Mouse (Mus musculus) cerebellum, adult 18-20 months (tissue): ENCODE results near the gene Wnt11.

ENCODE experiments used
- DNase-seq, 2 experiments: peaks; one replicate each; pipeline ENCODE4 v3.0.0; 2021

Gene Wnt11

DNA sequence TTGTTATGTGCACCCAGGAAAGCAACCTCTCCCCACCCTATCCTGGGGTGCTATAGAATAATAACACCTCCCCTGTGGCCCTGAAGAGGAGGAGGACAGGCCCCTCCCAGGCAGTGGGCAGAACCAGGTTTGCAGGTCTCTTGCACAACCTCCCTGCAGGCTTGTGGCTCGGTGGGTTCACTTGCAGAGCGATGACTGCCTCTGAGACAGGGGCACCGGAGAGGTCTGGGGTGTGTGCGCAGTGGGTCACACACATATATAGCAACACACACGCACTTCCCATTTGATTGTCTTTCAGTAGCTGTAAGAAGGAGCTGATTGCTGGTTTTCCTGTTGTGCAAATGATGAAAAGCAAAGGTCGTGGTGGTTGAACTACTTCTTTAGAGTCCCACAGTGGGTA is 3.6 kb upstream of the Wnt11 start:
- DNase-seq: no peak

DNA sequence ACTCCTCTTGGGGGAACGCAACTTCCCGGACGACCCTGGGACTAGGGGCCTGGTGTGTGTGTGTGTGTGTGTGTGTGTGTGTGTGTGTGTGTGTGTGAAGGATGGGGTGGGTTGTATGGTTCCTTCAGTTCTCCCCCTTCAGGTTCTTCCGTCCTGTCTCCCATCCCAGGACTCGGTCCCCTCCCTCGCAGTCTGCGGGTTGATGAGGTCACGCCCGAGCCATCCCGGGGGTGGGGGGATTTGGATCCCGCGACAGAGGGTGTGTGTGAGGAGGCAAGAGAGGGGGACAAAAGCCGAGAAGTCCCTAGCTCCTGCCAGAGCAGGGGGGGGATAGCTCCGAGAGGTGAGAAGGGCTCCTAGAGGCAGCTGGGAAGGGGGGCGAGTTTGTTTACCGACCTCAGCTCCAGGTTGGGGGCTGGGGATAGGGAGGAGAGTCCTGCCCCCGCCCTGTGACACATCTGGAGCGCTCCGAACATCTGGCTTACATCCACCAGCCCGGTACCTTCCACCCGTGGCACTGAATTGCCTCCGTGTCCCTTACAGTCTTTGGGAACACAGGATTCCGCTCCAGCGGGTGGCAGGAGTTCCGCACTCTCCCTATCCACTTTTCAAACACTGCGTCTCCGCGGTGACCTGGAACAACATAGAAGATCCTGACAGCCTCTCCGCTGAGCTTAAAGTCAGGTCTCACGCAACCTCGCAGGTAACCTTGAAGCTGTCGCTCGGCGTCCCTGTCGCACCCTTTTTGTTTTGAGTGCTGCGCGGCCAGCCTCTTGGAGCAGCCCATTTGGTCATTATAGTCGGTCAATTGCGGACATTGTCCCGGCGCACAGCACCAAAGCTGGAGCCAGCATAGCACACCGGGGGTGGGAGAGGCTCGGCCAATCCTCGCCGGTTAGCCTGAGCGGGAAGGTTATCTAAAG is 868 bp downstream of the Wnt11 start:
- no peak for DNase-seq

DNA sequence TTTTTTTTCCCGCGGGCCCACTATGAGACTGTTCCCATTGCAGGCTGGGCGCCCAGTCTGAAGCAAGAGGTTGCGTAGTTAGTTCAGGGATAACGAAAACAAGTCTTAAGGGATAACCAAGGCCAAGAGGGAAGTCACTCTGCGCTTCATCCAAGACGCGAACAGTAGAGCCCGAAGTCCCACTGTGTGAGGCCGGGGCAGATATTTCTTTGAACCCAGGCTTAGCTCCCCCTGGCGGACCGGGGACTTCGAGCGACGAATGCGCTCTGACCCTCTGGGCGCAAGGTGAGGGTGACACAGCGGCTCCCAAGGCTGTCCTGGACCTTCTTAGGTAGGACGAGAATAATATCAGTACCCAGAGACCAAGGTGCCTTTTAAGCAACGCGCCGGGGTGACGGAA is 1.7 kb downstream of the Wnt11 start:
- peak; percentile 51 to 68 for DNase-seq

DNA sequence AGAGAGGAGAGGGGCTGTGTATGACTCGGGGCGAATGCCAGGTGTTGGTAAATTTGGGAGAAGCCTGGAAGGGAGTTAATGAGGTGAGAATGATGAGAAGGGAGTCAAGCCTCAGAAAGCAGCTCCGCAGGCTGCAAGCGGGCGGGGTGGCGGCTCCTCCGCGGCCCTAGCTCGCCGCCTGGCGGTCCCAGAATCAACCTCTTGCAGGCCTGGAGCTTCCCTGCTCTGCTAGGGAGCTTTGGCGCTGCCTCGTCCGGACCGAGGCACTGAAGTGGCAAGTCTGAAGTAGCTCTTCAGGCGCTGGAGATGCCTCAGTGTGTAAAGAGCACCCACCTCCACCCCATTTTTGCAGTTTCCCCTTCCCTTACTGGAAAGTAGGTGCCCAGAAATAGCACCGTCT is 3.0 kb downstream of the Wnt11 start:
- DNase-seq: peak; percentile 88

DNA sequence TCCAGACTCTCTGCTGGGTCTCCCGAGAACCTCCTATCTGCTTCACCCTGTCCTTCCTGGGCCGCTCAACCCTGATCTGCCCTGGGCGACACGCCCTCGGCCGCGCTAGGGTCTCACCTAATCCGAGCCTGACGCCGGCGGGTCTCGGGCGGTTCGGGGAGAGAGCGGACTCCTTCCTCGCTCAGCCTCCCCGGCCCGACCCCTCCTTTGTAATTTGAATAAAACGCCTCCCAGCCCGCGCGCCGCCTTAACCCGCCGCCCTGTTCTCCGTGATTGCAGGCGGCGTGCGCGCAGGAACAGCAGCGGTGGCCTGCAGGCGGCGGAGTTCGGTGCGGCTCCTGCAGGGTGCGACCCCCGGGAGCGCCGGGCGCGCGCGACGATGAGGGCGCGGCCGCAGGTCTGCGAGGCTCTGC is 3.8 kb downstream of the Wnt11 start:
- peak in 1 of 2 experiments; percentile 42 for DNase-seq

DNA sequence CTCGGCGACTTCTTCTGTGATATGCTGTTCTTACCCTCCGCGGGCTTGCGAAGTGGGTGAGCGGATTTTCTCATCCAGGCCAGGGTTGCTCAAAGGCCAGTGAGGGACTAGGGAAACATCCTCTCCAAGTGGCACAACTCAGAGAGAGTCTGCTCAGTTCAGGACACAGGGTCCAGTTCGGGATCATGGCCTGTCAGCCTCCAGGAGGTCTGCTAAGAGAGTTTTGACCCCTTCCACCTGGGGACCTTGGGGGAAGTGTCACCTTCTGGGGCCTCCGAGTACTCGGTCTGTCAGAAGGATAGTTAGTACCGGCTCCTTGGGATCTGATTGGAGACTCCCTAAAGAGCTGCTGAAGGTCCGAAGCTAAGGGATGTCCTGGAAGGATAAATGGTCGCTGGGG is 4.4 kb downstream of the Wnt11 start:
- no peak for DNase-seq

DNA sequence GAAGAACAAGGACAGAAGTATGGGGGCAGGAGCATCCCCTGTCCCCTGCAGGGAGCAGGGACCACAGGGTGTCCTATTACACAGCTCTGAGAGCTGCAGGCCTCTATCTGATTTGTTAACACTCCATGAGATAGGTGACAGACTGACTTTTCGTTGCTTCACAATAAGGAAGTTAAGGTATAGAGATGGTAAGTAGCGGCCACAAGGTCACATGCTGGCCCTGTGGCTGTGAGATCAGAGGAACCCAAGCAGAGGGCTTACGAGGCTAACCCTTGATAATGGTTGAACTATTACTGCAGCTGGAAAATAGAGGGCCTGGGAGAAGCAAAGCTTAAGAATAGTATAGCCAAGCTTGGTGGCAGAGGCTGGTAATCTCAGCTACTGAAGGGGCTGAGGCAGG is 5.9 kb downstream of the Wnt11 start:
- DNase-seq: no peak

DNA sequence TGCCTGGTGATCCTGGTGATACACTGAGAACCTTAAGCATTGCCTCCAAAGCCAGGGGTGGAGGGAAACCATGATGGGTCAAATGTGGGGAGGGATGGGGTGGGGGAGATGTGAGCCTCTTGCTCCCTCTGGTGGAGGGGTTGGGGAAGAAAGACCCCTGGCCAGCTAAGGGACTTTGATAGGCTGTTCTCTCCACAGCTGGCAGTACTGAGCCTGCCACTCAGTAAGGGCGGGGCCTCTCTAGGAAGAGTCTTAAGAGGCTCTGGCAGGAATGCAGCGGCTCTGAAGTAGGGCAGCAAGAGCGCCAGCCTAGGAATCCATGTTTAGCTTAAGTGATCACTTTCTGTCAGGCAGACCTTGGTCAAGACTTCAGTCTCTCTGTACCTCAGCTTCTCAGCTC is 6.9 kb downstream of the Wnt11 start:
- DNase-seq: no peak

DNA sequence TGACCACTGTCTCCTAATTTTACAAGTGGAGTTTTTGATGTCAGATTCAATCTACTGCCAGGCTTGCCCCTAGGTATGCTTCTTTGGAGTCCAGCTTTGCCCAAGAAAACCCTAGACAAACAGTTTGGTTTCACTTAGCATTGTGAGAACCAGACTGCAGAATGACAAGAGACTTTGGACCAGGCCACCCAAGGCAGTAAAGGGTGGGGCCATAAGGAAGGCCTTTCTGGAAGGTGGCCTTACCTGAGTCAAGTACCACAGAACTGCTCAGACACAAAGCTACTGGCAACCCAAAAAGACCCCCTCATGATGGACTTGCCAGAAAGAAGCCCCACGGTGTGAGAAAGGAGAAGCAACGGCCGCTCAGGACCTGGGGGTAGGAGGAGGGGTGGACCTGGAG is 8.1 kb downstream of the Wnt11 start:
- DNase-seq: no peak

DNA sequence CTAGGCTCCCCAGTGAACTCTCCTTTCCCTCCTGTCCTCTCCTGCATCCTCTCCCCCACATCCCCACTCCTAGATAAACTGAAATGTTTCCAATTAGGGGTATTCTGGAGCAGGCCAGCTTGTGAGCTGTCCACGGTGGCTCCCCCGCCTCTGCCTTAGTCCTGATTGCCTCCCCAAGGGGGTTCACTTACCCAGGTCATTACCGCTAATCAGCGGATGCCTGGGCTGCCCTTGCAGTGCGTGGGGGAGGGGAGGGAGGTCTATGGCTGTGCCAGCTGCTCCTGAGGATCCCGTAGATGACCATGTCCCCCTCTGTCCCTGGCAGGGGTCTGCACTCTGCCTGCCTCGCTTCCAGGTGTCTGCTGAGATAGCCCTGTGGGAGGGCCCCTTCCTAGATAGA is 8.7 kb downstream of the Wnt11 start:
- no peak for DNase-seq

DNA sequence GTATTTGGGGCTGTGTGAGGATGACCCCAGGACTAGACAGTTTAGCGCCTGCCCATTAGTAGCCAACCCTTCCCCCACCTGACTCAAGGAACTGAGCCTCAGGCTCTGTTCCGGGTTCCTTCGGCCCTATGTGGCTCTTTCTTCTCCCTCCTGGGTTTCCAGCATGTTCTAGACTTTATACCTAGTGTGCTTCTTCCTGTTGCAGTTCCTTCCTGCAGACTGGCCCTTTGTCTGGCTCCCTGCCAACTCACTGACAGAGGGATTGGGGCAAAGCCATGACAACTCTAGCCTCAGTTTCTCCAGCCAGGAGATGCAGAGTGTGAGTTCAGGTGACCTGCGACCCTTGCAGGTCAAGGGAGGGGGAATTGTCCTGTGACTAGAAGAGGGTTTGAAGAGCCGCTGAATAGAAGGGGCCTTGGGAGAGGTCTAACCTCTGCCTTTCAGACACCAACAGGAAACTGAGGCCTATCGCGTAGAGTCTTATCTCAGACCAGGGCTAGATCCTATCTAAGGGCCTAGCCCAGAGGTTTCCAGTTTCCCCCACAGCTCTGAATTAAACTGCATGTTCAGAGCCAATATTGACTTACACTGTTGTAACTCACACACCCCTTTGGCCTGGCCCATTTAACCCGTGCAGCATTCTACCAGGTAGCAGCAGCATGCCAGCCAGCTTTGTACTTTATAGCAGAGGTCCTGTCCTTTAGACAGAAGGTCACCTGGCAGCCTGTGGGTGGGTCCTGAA is 14.2 kb downstream of the Wnt11 start:
- DNase-seq: no peak

DNA sequence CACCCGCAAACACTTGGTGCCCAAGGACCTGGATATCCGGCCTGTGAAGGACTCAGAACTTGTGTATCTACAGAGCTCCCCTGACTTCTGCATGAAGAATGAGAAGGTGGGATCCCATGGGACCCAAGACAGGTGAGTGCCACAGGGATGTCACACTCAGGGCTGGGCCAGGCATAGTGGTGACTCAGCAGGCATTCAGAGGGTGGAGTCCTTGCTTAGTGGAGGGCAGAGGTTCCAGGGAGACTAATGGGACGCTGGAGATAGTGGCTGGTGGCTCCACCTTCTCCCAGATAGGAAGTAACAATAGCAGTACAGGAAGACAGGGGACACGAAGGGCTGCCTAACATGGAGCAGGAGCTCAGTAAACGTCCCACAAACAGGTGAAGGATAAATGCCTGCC is 15.5 kb downstream of the Wnt11 start:
- no peak for DNase-seq

DNA sequence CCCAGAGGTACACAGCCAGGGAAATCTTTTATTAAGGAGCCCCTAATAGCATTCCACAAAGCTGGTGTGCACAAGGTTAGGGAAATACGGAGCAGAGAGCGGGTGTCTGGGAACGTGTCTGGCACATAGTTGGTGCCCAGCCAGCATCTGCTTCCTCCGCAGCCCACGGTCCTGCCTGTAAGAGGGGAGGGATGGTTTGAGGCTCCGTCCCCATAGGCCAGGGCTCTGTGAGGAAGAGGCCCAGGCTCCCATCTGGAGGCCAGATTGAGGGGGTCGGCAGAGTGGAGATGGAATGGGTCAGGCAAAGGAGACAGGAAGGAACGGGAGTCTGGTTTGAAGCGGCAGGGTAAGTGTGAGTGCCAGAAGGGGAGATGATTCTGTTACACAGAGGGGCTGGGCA is 16.3 kb downstream of the Wnt11 start:
- DNase-seq: no peak

DNA sequence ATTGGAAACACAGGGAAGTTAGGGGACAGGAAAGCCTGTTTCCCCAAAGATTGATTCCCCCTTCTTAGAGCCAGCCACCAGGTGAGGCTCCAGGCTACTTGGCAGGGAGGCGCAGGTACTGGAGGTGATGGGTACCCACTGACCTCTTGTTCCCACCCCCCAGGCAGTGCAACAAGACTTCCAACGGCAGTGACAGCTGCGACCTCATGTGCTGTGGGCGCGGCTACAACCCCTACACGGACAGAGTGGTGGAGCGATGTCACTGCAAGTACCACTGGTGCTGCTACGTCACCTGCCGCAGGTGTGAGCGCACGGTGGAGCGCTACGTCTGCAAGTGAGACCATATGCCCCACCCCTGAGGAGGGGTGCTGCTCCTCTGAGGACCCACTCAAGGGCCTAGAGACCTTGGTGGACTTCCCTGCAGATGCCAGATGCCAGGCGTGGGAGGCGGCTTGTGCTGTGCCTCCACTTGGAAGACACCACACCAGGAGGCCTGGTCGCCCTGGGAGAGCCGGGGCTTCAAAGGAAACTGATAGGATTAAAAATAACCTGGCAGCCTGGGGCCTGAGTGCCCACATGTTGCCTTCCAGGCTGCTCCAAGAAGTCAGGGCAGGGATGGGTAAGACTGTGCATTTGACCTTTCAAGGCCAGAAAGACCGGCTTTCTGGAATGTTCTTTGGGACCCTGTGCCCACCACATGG is 18.2 kb downstream of the Wnt11 start:
- DNase-seq: no peak

DNA sequence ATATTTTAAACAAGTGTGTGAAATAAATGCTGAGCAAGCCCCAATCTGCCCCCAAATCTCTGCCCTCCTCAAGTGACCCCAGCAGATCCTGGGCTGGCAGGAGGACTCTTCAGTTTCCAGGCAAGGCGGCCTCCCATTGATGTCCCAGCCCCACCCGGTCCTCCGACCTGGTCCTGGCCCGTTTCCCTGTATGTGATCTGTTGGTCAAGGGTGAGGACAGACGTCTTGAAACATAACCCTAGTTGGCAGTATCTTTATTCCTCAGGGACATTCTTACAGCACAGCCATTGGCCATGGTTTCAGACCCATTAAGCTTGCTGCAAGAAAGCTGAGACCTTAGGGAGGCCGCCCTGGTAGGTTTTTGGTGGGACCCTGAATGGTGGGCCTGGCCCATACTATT is 18.9 kb downstream of the Wnt11 start:
- DNase-seq: no peak

DNA sequence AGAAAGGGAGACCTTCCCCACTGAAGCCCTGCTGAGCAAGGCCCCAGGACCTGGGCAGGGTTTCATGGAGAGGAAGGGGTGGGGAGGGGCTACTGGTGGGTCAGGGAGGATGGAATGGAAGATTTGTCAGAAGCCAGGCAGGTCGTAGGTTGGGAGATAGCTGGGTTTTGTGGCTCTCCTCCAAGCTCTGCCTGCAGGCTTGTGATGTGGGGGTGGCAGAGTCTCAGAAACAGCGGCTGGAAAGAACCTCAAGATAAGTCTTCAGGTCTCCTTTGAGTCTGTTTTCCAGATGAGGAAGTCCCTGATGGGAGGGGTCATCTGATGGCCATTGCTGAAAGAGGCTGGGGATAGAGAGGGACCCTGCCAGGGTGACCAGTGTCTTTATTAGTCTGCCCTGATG is 20.5 kb downstream of the Wnt11 start:
- DNase-seq: no peak

DNA sequence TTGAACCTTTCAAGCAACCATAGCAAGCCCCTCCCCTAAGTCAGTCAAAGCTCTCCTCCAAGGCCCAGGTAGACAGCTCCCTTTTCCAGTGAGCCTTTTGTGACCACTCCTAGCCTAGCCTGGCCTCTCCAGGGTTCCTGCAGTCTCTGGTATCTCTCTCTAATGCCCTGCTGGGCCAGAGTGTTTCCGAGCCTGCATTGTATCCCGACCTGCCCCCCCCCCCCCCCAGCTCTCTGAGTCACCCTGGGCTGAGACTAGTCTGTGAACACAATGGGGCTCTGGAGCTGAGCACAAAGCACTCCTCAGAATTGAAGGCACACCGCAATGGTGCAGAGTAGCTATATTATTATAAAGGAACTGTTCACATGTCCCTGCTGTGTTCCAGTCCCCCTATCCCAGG is 21.2 kb downstream of the Wnt11 start:
- no peak for DNase-seq

DNA sequence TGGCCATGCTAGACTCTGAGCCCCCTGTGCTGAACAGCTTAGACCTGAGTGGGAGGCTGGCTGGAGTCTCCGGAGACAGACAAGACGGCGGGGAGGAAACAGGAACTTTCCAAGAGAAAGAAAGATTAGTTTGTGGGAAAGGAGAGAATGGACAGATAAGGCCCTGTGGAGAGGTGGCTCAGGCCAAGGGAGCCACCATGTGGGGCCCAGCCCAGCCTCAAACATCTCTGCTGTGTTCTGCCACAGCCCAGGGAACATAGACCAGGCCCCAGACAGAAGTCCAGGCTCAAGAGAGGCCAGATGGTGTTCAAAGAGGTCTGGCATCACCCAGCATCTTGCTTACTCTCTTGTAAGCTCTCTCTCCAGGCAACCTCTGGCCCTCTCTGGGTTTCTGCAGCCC is 22.2 kb downstream of the Wnt11 start:
- no peak for DNase-seq

DNA sequence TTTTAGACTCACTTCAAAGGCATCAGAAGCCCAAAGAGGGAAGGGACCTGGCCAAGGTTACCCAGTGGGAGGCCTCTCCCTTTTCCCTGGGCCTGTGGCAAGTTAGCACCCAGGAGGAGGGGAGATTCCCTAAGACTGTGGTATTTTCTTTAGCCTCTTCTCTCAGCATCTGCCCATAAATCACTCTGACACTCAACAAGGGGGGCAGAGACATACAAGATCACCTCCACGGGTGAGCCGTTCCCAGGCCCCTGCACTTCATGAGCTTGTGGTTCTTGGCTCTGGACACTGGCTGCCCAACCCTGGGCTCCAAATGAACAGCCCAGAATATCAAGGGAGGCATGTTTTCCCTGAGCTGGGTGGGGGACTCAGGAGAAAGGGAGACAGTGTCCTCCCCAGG is 26.1 kb downstream of the Wnt11 start:
- DNase-seq: no peak

DNA sequence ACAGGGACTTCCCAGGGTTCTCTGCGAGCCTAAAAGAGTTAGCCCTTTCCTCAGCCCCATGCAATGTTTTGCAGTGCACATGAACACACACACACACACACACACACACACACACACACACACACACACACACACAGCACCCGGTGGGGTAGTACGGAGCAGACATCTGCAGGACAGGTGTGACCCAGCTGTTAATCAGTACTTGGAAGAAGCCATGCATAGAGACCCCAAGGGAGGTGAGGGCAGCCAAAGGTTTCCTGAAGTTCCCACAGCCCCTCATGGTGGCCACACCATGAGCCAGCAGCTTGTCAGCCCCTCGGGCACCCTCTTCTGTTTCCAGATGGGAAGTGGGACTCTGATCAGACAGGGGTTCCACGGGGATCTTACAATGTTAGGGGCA is 28.1 kb downstream of the Wnt11 start:
- no peak for DNase-seq

DNA sequence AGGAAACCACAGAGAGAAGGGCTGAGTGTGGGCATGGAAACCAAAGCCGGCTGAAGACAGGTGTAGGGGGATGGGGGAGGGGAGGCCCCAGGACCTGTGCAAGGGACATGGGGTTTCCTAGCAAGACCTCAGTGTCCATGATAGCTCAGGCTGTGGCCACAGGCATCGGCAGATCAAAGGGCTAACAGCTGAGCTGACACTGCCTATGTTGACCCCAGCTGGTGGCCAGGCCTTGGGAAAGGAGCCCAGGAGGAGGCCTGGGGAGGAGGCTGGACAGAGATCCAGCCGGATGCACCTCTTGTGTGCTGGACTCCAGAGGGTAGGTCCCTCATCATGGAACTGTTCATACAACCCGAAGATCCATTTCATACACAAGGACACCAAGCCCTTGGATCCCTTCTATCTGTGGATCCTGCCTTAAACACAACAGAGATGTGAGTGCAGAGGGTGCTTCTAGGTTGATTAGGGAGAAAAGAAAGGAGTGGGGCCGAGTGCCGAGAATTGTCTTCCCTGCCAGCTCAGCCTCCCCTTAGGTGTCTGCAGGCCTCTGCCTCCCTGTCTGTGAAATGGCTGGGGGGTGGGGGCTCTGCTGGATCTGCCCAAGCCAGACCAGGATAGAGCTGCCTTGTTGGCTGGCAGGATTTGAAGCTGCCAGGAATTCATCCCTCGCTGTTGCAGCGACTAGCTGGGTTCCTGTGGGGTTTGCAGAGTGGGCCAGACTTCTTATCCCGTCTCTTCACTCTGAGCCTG is 29.2 kb downstream of the Wnt11 start:
- DNase-seq: no peak

DNA sequence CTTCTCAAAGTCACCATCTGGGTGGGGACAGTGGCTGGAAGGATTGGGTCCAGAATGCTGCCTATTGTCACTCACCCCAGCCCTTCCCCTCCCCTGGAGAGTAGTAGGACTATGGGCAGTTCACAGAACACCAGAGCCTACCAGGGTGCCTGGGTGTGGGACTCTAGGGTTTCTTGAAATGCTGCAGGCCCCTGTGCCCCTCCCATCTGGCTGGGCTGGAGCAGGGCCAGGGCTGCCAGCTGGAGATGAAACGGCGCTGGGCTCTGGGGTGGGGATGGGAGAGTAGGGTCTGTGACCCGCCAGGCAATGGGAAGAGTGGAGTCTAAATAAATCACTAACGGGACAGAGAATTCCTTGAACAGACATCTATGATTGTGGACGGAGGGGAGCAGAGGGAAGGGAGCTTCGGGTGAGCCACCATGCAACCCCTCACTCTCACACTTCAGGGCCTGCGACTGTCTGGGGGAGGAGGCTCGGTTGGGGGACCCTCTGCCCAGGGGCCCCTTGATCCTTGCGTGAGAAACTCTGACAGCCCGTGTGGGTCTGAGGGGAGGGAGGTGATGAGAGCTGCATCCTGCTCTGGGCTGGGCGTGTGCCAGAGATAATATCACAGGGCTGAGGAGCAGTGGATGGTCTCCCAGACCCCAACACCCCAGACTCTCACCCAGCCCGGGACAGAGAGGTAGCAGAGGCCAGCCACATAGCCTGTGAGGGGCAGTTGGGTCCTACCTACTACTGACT is 32.3 kb downstream of the Wnt11 start:
- no peak for DNase-seq
